9 mouse cellular contexts compared by ENCODE assay signal in the genomic region with DNA sequence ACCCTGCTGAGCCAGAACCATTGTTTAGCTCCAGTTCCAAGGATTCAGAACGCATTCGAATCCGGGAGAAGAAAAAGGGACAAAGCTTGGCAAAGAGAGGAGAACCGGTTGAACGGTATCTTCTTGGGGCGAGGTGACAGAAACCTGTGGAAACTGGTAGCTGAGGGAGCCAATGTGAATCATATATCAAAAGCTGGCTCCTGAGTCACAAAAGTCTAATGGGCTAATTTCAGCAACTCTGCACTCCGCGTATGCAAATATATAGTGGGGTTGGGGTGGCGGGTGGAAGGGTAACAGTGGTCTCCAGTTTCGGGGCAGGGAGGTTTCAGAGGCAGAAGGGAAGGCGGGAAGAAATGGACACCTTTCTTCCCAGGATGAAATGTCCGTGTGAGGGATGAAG. TPM values are rescaled to one million over a fixed set of nuclear protein-coding genes. Genes with fewer than 3 reads are reported as not detected.
DNase-seq lines count a peak whose midpoint lies in the region; ATAC-seq and TF ChIP-seq lines count a peak whose summit lies in the region.
"Had no signal": no experiment of that assay in that cellular context is flagged by ENCODE, and none has a peak within 500 bp of the region (broad histone marks: within the 10 kb centered on the region; RNA-seq: fewer than 3 reads in every experiment).

No protein-coding gene starts in this region.

- TF ChIP-seq CTCF in intestine, postnatal 0 days (IDR thresholded peaks at IDR 0.05; ENCODE audit: low read depth), result no peak

- H3K27me3 ChIP-seq in liver, embryonic 11.5 days (replicated peaks; ENCODE audit: control insufficient read depth, insufficient read depth, low read length), result peaks cover 29% of the 10 kb centered on the region
- H3K27me3 ChIP-seq in embryonic facial prominence, embryonic 14.5 days (replicated peaks; ENCODE audit: control insufficient read depth, insufficient read depth, low read length), result peaks cover 31% of the 10 kb centered on the region
- no peaks in the 10 kb centered on the region for H3K27me3 ChIP-seq in intestine, postnatal 0 days (replicated peaks; ENCODE audit: control insufficient read depth, insufficient read depth, low read length)
- H3K27me3 ChIP-seq in neural tube, embryonic 15.5 days (replicated peaks), result peaks cover 54% of the 10 kb centered on the region

- DNase-seq in liver, embryonic 11.5 days (ENCODE audit: low spot score), result no peak
- no peak for DNase-seq in liver
- no peak for DNase-seq in embryonic facial prominence, embryonic 14.5 days (ENCODE audit: low spot score)
- no peak for DNase-seq in layer of hippocampus, postnatal 25 days (ENCODE audit: extremely low spot score in 1 of 2, low spot score in 1 of 2)
- DNase-seq in adrenal gland, postnatal 25 days, result no peak
- no peak for DNase-seq in kidney, postnatal 10 days

- ATAC-seq in liver, embryonic 11.5 days (replicated peaks; ENCODE audit: low FRiP score), result no peak
- ATAC-seq in embryonic facial prominence, embryonic 14.5 days (ENCODE audit: low read depth), result no peak
- peak; percentile 17 for ATAC-seq in intestine, postnatal 0 days
- ATAC-seq in neural tube, embryonic 15.5 days (ENCODE audit: low FRiP score), result peak; percentile 13; the same call in 1 of the 2 replicates

- peak overlapping the region; percentile 73 for H3K4me2 ChIP-seq in liver, embryonic 11.5 days
- peak overlapping the region; percentile 91 for H3K4me2 ChIP-seq in embryonic facial prominence, embryonic 14.5 days (ENCODE audit: low read depth, low read length)
- peak overlapping the region; percentile 83 for H3K4me2 ChIP-seq in intestine, postnatal 0 days (replicated peaks; ENCODE audit: low read depth)
- H3K4me2 ChIP-seq in neural tube, embryonic 15.5 days, result peak overlapping the region; percentile 91

- no peaks in the 10 kb centered on the region for H3K9me3 ChIP-seq in liver, embryonic 11.5 days (ENCODE audit: control insufficient read depth, low read length)
- H3K9me3 ChIP-seq in embryonic facial prominence, embryonic 14.5 days (ENCODE audit: control insufficient read depth, low read length), result no peaks in the 10 kb centered on the region
- no peaks in the 10 kb centered on the region for H3K9me3 ChIP-seq in intestine, postnatal 0 days (ENCODE audit: control insufficient read depth)
- H3K9me3 ChIP-seq in neural tube, embryonic 15.5 days (replicated peaks), result no peaks in the 10 kb centered on the region

- H3K9ac ChIP-seq in liver, embryonic 11.5 days (ENCODE audit: low read depth, low read length), result peak overlapping the region; percentile 39
- peak overlapping the region; percentile 60 for H3K9ac ChIP-seq in embryonic facial prominence, embryonic 14.5 days (ENCODE audit: low read depth, low read length)
- H3K9ac ChIP-seq in intestine, postnatal 0 days (ENCODE audit: low read depth, low read length), result peak overlapping the region; percentile 35
- peak overlapping the region; percentile 36; the same call in 1 of the 2 replicates for H3K9ac ChIP-seq in neural tube, embryonic 15.5 days (replicated peaks)

- WGBS in liver, embryonic 11.5 days, result 8% methylated on average over 12 of the region's 12 CpGs
- WGBS in embryonic facial prominence, embryonic 14.5 days, result 8% methylated on average over 12 of the region's 12 CpGs
- WGBS in intestine, postnatal 0 days, result 15% methylated on average over 11 of the region's 12 CpGs
- WGBS in neural tube, embryonic 15.5 days, result 5% methylated on average over 12 of the region's 12 CpGs

- H3K4me3 ChIP-seq in liver, embryonic 11.5 days (ENCODE audit: low read depth, low read length), result peak overlapping the region; percentile 44
- peak overlapping the region; percentile 50 for H3K4me3 ChIP-seq in embryonic facial prominence, embryonic 14.5 days (ENCODE audit: low read depth, low read length)
- peak overlapping the region; percentile 46 for H3K4me3 ChIP-seq in intestine, postnatal 0 days (ENCODE audit: low read depth, low read length)
- peak overlapping the region; percentile 45 for H3K4me3 ChIP-seq in neural tube, embryonic 15.5 days (replicated peaks)

- no peak overlapping the region for H3K27ac ChIP-seq in liver, embryonic 11.5 days (ENCODE audit: low read depth, low read length)
- peak overlapping the region; percentile 41; the same call in 1 of the 2 replicates for H3K27ac ChIP-seq in embryonic facial prominence, embryonic 14.5 days (replicated peaks; ENCODE audit: low read depth, low read length)
- peak overlapping the region; percentile 58 for H3K27ac ChIP-seq in intestine, postnatal 0 days (ENCODE audit: low read depth, low read length)
- no peak overlapping the region for H3K27ac ChIP-seq in neural tube, embryonic 15.5 days (replicated peaks)

- 0 out of 2 replicates have a peak, but pooled peaks cover 3% of the 10 kb centered on the region for H3K4me1 ChIP-seq in liver, embryonic 11.5 days (replicated peaks; ENCODE audit: control insufficient read depth, insufficient read depth, low read length)
- peaks cover 25% of the 10 kb centered on the region; the same call in 1 of the 2 replicates for H3K4me1 ChIP-seq in embryonic facial prominence, embryonic 14.5 days (ENCODE audit: control insufficient read depth, insufficient read depth, low read length)
- H3K4me1 ChIP-seq in intestine, postnatal 0 days (replicated peaks; ENCODE audit: control insufficient read depth, insufficient read depth, low read length), result 0 out of 2 replicates have a peak, but pooled peaks cover 3% of the 10 kb centered on the region
- peaks cover 24% of the 10 kb centered on the region for H3K4me1 ChIP-seq in neural tube, embryonic 15.5 days

- H3K36me3 ChIP-seq in liver, embryonic 11.5 days (ENCODE audit: control insufficient read depth, insufficient read depth, low read length), result no peaks in the 10 kb centered on the region
- no peaks in the 10 kb centered on the region for H3K36me3 ChIP-seq in embryonic facial prominence, embryonic 14.5 days (ENCODE audit: control insufficient read depth, insufficient read depth, low read length)
- H3K36me3 ChIP-seq in intestine, postnatal 0 days (ENCODE audit: control insufficient read depth, insufficient read depth), result no peaks in the 10 kb centered on the region
- H3K36me3 ChIP-seq in neural tube, embryonic 15.5 days, result no peaks in the 10 kb centered on the region

RNA-seq across cellular contexts. Expression of a gene that starts 48.7 kb away (rescaled TPM):
- not detected in 2 replicates for polyA plus RNA-seq in liver, embryonic 11.5 days (2014; fragmentation: Nextera tagmentation; extraction: Ambion mirVana)
- not detected in 2 replicates for polyA plus RNA-seq in embryonic facial prominence, embryonic 14.5 days (2014; fragmentation: Nextera tagmentation; extraction: Ambion mirVana)
- polyA plus RNA-seq in intestine, postnatal 0 days (2015; fragmentation: Nextera tagmentation; extraction: Ambion mirVana), result 0.21 and 0.34 TPM in 2 replicates
- polyA plus RNA-seq in neural tube, embryonic 15.5 days (2015; fragmentation: Nextera tagmentation; extraction: Ambion mirVana), result not detected in 2 replicates
- not detected for total RNA-seq in layer of hippocampus, postnatal 25 days (2021)
- total RNA-seq in adrenal gland, postnatal 25 days (2021), result not detected in 2 replicates
- total RNA-seq: monocyte, adult 5-6 weeks had no signal

Comparison
In these comparisons a context has a peak if more than half of its experiments do, and no peak if none do; other contexts are left out.
1. ATAC-seq: peak in intestine, postnatal 0 days (single experiment) and neural tube, embryonic 15.5 days (single experiment); none in liver, embryonic 11.5 days (single experiment) and embryonic facial prominence, embryonic 14.5 days (single experiment).
2. H3K27ac ChIP-seq: peak in embryonic facial prominence, embryonic 14.5 days (single experiment) and intestine, postnatal 0 days (single experiment); none in liver, embryonic 11.5 days (single experiment) and neural tube, embryonic 15.5 days (single experiment).
3. Peak in every context shown above with its lines, with median percentiles within 50 percentile points of each other: H3K4me2 ChIP-seq, H3K4me3 ChIP-seq and H3K9ac ChIP-seq.